Mouse (Mus musculus) hindbrain, embryonic 13.5 days (tissue): ENCODE measurements around the gene Pih1h3b. TPM values are rescaled to one million over a fixed set of nuclear protein-coding genes. Genes with fewer than 3 reads are reported as not detected.

Experiments
- ATAC-seq: fragments of 200-750 bp; cut with Nextera tagmentation; 2 replicates; pipeline ENCODE4 v1.8.0; 2017; ENCODE audit warnings: moderate TSS enrichment; ENCODE audit not compliant: low FRiP score
- H3K27ac ChIP-seq: fragments of 300-500 bp; sonication (generic); 2 replicates; pipeline ENCODE4 v1.5.1; 2015; ENCODE audit warnings: inconsistent platforms, mild to moderate bottlenecking, moderate library complexity
- H3K27me3 ChIP-seq: fragments of 300-500 bp; sonication (generic); 2 replicates; pipeline ENCODE4 v1.6.1; 2015; ENCODE audit warnings: mild to moderate bottlenecking, inconsistent platforms
- H3K36me3 ChIP-seq: fragments of 300-500 bp; sonication (generic); 2 replicates; pipeline ENCODE4 v1.6.1; 2015; ENCODE audit warnings: mild to moderate bottlenecking, inconsistent platforms
- H3K4me1 ChIP-seq: fragments of 300-500 bp; sonication (generic); replicated peaks from 2 replicates; pipeline ENCODE4 v1.6.1; 2015; ENCODE audit warnings: inconsistent platforms
- H3K4me2 ChIP-seq: fragments of 300-500 bp; sonication (generic); 2 replicates; pipeline ENCODE4 v1.6.1; 2015; ENCODE audit warnings: inconsistent platforms, mild to moderate bottlenecking, moderate library complexity
- H3K4me3 ChIP-seq: fragments of 300-500 bp; sonication (generic); 2 replicates; pipeline ENCODE4 v1.5.1; 2015; ENCODE audit warnings: mild to moderate bottlenecking, inconsistent platforms
- H3K9ac ChIP-seq: fragments of 300-500 bp; sonication (generic); 2 replicates; pipeline ENCODE4 v1.6.1; 2015; ENCODE audit warnings: mild to moderate bottlenecking, inconsistent platforms
- H3K9me3 ChIP-seq: fragments of 300-500 bp; sonication (generic); 2 replicates; pipeline ENCODE4 v1.6.1; 2016; ENCODE audit warnings: inconsistent platforms
- WGBS: fragments of 180-500 bp; shearing (Covaris S2); methylation state at CpG from one replicate; pipeline ENCODE4 v1.1.7; 2015; 5-methylcytosine and 5-hydroxymethylcytosine counted together
- polyA plus RNA-seq: library from polyadenylated mRNA; unstranded; fragments of >200 nt; fragmentation: Nextera tagmentation; extraction: Ambion mirVana; gene quantifications from 2 replicates; pipeline ENCODE4 v1.2.1, GENCODE M21; 2015

Gene Pih1h3b
- 0.10 TPM in 1 of 2 replicates, not detected in the other for polyA plus RNA-seq

DNA sequence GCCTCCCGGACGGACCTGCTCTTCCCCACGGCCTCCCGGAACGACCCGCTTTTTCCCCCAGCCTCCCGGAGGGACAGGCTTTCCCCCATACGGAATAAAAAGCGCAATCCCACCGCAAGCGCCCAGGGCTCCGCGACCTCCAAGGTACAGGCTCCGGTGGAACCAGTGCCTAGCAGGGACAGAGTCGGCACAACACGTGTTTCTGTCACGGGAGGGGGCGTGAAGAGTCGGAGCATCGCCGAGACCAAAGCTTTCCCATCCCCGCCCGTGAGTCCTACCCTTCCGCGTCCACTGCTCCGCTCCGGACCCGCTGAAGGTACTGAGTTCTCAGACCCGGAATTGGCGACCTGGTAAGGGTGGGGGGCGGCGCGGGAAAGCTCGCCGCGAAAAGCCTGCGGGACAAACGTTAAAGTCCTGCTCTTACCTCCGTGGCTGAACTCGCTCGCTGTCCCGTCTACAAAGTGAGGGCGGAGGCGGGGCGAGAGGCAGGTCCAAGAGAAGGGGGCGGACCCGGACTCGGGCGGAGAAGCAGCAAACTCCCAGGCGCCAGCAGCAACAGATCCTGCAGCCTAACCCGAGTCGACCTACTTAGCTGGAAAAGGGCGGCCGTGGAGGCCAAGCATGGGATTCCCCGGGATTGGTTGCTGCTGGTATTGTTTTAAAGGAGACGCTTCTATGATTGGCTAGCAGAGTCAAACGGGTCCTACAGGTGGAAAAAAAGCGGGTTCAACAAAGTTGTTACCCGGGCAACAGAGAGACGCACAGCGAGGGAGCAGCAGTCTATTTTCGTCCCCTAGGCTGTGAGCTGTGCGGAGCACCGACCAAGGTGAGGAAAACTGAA is at the start of gene Pih1h3b, which contains the start of gene Nup62cl:
Pih1h3b (plus strand) TSS at position 745 of the 841 bp plus-strand sequence.
Nup62cl (minus strand) TSS at position 578 of the 841 bp plus-strand sequence.
- Histone ChIP-seq H3K9me3 (0 out of 2 replicates have a peak, but pooled peaks cover 4% of the 10 kb centered on the region), H3K4me3 (peak within 1 kb of the TSS; percentile 39), H3K4me1 (0 out of 2 replicates have a peak, but pooled peaks cover 7% of the 10 kb centered on the region), H3K27ac (no peak within 1 kb of the TSS), H3K4me2 (peak within 1 kb of the TSS; percentile 57), H3K27me3 (peaks cover 40% of the 10 kb centered on the region), H3K36me3 (no peaks in the 10 kb centered on the region), H3K9ac (no peak within 1 kb of the TSS)
- ATAC-seq: peak; percentile 49; the same call in 1 of the 2 replicates
- WGBS: 19% methylated on average over 64 of the region's 64 CpGs

DNA sequence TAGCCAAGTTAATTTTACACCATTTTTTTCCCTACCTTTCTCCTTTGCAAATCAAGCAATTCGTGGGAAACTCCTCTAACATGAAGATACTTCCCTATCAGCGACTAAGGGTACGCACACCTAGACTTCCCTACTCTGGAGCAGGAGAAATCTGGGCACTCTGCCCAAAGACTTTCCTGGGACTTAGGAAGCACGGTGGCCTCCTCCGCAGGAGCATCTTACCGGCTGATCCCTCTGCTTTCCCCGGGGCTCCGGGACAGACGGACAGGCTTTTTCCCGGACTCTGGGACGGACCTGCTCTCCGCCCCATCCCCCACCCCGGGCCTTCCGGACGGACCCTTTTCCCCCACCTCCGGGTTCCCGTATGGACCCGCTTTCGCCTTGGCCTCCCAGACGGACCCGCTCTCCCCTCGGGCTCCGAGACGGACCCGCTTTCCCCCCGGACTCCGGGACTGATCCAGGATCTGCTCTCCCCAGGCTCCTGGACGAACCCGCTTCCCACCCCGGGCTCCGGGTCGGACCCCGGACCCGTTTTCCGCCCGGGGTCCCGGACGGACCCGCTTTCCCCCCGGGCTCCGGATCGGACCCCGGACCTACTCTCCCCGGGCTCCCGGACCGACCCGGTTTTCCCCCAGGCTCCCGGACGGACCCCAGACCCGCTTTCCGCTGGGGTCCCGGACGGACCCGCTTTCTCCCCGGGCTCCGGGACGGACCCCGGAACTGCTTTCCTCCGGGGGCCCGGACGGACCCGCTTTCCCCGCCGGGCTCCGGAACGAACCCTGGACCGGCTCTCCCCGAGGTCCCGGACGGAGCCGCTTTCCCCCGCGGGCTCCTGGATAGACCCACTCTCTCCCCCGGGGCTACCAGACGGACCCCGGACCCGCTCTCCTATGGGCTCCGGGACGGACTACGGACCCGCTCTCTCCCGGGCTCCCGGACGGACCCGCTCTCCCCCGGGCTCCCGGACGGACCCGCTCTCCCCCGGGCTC is 1.5 kb upstream of the Pih1h3b start:
- no peak overlapping the region for H3K9ac ChIP-seq
- ATAC-seq: no peak

DNA sequence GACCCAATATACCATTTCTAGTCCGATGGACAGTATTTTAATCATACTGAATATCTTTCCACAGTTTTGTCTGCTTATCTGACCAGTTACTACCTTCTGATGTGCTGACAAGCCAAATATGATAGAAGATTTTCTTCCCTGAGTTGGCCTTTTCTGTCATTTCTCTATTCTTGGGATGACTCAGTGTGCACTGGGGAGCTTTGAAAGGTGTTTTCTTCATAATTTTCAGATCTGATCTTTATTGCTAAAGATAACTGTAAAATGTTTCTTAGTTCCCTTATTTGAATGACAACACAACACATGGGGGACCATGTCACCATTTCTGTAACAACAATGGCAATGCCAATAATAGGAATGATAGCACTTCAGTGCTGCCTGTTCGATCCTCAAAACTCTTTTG is 19.9 kb downstream of the Pih1h3b start:
- Histone ChIP-seq H3K4me1 (no peaks in the 10 kb centered on the region), H3K36me3 (no peaks in the 10 kb centered on the region), H3K27me3 (0 out of 2 replicates have a peak, but pooled peaks cover 3% of the 10 kb centered on the region), H3K4me2 (no peak overlapping the region), H3K9me3 (no peaks in the 10 kb centered on the region), H3K9ac (no peak overlapping the region), H3K27ac (no peak overlapping the region), H3K4me3 (no peak overlapping the region)
- no peak for ATAC-seq
- 93% methylated on average over 2 of the region's 2 CpGs for WGBS

More for the DNA sequence above, 1.5 kb upstream of the Pih1h3b start:
- peak overlapping the region; percentile 57 for H3K4me2 ChIP-seq
- H3K9me3 ChIP-seq: 0 out of 2 replicates have a peak, but pooled peaks cover 4% of the 10 kb centered on the region
- H3K27me3 ChIP-seq: peaks cover 40% of the 10 kb centered on the region
- H3K4me3 ChIP-seq: peak overlapping the region; percentile 39
- H3K36me3 ChIP-seq: no peaks in the 10 kb centered on the region
- 13% methylated on average over 84 of the region's 90 CpGs for WGBS
- H3K4me1 ChIP-seq: 0 out of 2 replicates have a peak, but pooled peaks cover 7% of the 10 kb centered on the region
- H3K27ac ChIP-seq: no peak overlapping the region

DNA sequence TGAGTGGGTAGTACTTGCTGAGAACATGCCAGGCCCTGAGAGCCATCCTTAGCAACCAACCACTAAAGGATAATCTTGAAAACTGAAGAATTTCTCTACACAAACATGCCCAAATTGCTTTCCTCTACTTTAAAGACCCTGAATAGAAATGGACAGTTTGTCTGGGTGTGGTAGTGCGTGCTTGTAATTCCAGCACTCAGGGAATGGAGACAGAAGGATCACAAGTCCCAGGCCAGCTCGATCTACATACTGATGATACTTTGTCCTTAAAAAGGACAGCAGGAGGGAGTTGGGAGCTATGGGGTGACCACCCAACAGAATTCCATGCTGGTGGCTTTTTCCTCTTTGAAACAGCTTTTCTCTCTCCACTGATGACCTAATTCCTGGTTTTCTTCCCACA is 31.4 kb downstream of the Pih1h3b start:
- no peak for ATAC-seq
- Histone ChIP-seq H3K27me3 (0 out of 2 replicates have a peak, but pooled peaks cover 8% of the 10 kb centered on the region), H3K27ac (no peak overlapping the region), H3K4me1 (no peaks in the 10 kb centered on the region), H3K4me2 (no peak overlapping the region), H3K9ac (no peak overlapping the region), H3K36me3 (no peaks in the 10 kb centered on the region), H3K4me3 (no peak overlapping the region), H3K9me3 (no peaks in the 10 kb centered on the region)
- WGBS: 81% methylated on average over 2 of the region's 2 CpGs

Other genes starting within 250 kb of the Pih1h3b start
- 4.4 and 4.6 TPM in 2 replicates for gene Morc4, start 191.2 kb upstream of the Pih1h3b start, polyA plus RNA-seq
- gene Rbm41, start 64.3 kb upstream of the Pih1h3b start, polyA plus RNA-seq: 5.6 and 6.0 TPM in 2 replicates
- gene Nup62cl, start 167 bp upstream of the Pih1h3b start, polyA plus RNA-seq: 1.0 TPM in 2 replicates